Mouse (Mus musculus): ENCODE results near the gene Kcnmb1.

- TF ChIP-seq ZC3H11A (IDR thresholded peaks at IDR 0.05; ENCODE audit: borderline replicate concordance, low read depth, low read length) (no peak), HCFC1 (IDR thresholded peaks at IDR 0.05; ENCODE audit: borderline replicate concordance, insufficient read depth, low read length) (no peak), CHD2 (IDR thresholded peaks at IDR 0.05; ENCODE audit: low read depth, low read length) (no peak), MAFK (IDR thresholded peaks at IDR 0.05; ENCODE audit: insufficient read depth, low read depth, low read length) (no peak), ZNF384 (IDR thresholded peaks at IDR 0.05; ENCODE audit: low read depth, low read length) (no peak)
Observed at GRCm38 (mm10) chr11:33939456-33940113, 23.2 kb upstream of the Kcnmb1 start.

Measured in ES-E14 (cell line).